8 mouse cellular contexts compared by ENCODE assay signal in the genomic region with DNA sequence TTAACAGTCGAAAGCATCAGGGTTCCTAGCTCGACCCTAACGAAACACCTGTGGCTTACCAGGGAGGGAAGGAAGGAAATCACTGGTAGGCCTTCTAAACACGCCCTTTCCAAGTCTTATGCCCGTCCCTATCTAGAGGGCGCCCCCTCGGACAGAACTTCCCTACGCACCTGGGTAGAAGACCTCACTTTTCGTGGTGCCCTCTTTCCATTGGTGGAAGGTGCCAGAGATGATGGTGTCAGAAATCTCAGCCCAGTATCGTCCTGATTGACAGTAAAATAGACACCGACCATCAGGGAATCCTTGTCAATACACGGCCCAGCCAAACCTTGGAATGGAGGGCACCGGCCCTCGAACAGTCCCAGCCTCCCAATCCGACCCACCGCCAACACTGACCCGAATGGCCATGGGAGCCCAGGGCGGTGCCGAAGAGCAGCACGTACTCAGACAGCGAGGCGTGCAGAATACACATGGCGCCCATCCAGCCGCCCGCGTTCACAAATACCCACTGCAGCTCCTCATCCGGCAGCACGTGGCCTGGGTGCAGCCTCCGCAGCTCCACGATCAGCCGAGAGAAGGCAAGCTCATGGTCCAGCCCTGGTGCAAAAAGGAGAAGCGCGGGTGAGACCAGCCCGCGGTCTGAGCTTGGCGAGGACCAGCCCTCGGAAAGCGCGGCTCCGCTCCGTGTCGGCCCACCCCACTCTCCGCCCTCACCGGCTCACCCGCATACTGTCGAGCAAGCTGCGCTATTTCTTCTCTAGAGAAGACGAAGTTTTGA. TPM values are rescaled to one million over a fixed set of nuclear protein-coding genes. Genes with fewer than 3 reads are reported as not detected.
DNase-seq lines count a peak whose midpoint lies in the region; ATAC-seq and TF ChIP-seq lines count a peak whose summit lies in the region.

No protein-coding gene starts in this region.

- H3K4me2 ChIP-seq in embryonic facial prominence, embryonic 12.5 days (replicated peaks): peak overlapping the region; percentile 93
- H3K4me2 ChIP-seq in midbrain, embryonic 12.5 days (replicated peaks): peak overlapping the region; percentile 96

- TF ChIP-seq EP300 in MEL (IDR thresholded peaks at IDR 0.05; ENCODE audit: low read depth in 1 of 2, low read length in 2 of 2): no peak

- no peak for TF ChIP-seq RAD21 in MEL (IDR thresholded peaks at IDR 0.05; ENCODE audit: low read depth, low read length)

- 1% methylated on average over 48 of the region's 48 CpGs for WGBS in embryonic facial prominence, embryonic 12.5 days
- WGBS in limb, embryonic 10.5 days: 1% methylated on average over 48 of the region's 48 CpGs
- 1% methylated on average over 48 of the region's 48 CpGs for WGBS in midbrain, embryonic 12.5 days

- H3K9ac ChIP-seq in MEL (ENCODE audit: control insufficient read depth, low read depth, low read length, poor library complexity, severe bottlenecking): peak overlapping the region; percentile 75
- peak overlapping the region; percentile 73 for H3K9ac ChIP-seq in embryonic facial prominence, embryonic 12.5 days
- peak overlapping the region; percentile 81 for H3K9ac ChIP-seq in midbrain, embryonic 12.5 days (replicated peaks)

- DNase-seq in cerebellum, adult 18-20 months: no peak
- peak; percentile 65 for DNase-seq in MEL (ENCODE audit: low read depth, low spot score)
- no peak for DNase-seq in limb, embryonic 10.5 days (ENCODE audit: low spot score)

- no peaks in the 10 kb centered on the region for H3K27me3 ChIP-seq in MEL (ENCODE audit: control insufficient read depth in 1 of 2, insufficient read depth in 2 of 2, low read length in 2 of 2)
- H3K27me3 ChIP-seq in embryonic facial prominence, embryonic 12.5 days: no peaks in the 10 kb centered on the region
- H3K27me3 ChIP-seq in limb, embryonic 10.5 days (ENCODE audit: low read depth, poor library complexity, severe bottlenecking): no peaks in the 10 kb centered on the region
- no peaks in the 10 kb centered on the region for H3K27me3 ChIP-seq in midbrain, embryonic 12.5 days
- no peaks in the 10 kb centered on the region for H3K27me3 ChIP-seq in testis, adult 2 months (ENCODE audit: control insufficient read depth, insufficient read depth, low read length)

- no peak; a peak in 1 of 4 replicates for TF ChIP-seq POLR2A in MEL (IDR thresholded peaks at IDR 0.05; ENCODE audit: control insufficient read depth in 1 of 2, insufficient read depth in 1 of 2, low read depth in 1 of 2, low read length in 2 of 2, poor library complexity in 1 of 2)
- TF ChIP-seq POLR2A in testis, adult 2 months (IDR thresholded peaks at IDR 0.05; ENCODE audit: control insufficient read depth, low read depth, low read length): no peak

- peak overlapping the region; percentile 51 for H3K27ac ChIP-seq in MEL (ENCODE audit: control insufficient read depth, low read depth, low read length)
- H3K27ac ChIP-seq in embryonic facial prominence, embryonic 12.5 days: peak overlapping the region; percentile 78
- H3K27ac ChIP-seq in limb, embryonic 10.5 days: peak overlapping the region; percentile 88
- H3K27ac ChIP-seq in midbrain, embryonic 12.5 days (replicated peaks): peak overlapping the region; percentile 69
- H3K27ac ChIP-seq in testis, adult 2 months (ENCODE audit: control insufficient read depth, insufficient read depth, low read depth, low read length): peak overlapping the region; percentile 88

- no peaks in the 10 kb centered on the region for H3K9me3 ChIP-seq in MEL (replicated peaks; ENCODE audit: insufficient read depth, low read length)
- H3K9me3 ChIP-seq in embryonic facial prominence, embryonic 12.5 days: no peaks in the 10 kb centered on the region
- no peaks in the 10 kb centered on the region; the same call in 1 of the 2 replicates for H3K9me3 ChIP-seq in limb, embryonic 10.5 days (replicated peaks)
- H3K9me3 ChIP-seq in midbrain, embryonic 12.5 days: 0 out of 2 replicates have a peak, but pooled peaks cover 3% of the 10 kb centered on the region

- peak; percentile 64 for ATAC-seq in cerebellum, adult (ENCODE audit: insufficient number of reproducible peaks, low FRiP score, low TSS enrichment)
- ATAC-seq in embryonic facial prominence, embryonic 12.5 days (ENCODE audit: insufficient number of reproducible peaks, insufficient read depth, low FRiP score, low TSS enrichment): peak; percentile 76
- ATAC-seq in hematopoietic stem cell, adult 5-6 weeks (replicated peaks in 1 of 2; ENCODE audit: insufficient read depth in 1 of 2, low FRiP score in 2 of 2, low TSS enrichment in 1 of 2, low read depth in 1 of 2, poor library complexity in 2 of 2, severe bottlenecking in 2 of 2): peak; percentile 73
- ATAC-seq in midbrain, embryonic 12.5 days (ENCODE audit: low FRiP score, low read depth): peak; percentile 86

- peaks cover 0 to 27% of the 10 kb centered on the region in 2 experiments; a peak in 2 of 4 replicates for H3K36me3 ChIP-seq in MEL (ENCODE audit: control insufficient read depth in 1 of 2, insufficient read depth in 2 of 2, low read length in 2 of 2)
- H3K36me3 ChIP-seq in embryonic facial prominence, embryonic 12.5 days: peaks cover 14% of the 10 kb centered on the region
- peaks cover 16% of the 10 kb centered on the region for H3K36me3 ChIP-seq in limb, embryonic 10.5 days
- H3K36me3 ChIP-seq in midbrain, embryonic 12.5 days: peaks cover 15% of the 10 kb centered on the region
- H3K36me3 ChIP-seq in testis, adult 2 months (ENCODE audit: control insufficient read depth, insufficient read depth, low read length): no peaks in the 10 kb centered on the region

- peaks cover 15% of the 10 kb centered on the region for H3K79me2 ChIP-seq in MEL (ENCODE audit: control insufficient read depth, insufficient read depth, low read length, poor library complexity)

- peak overlapping the region; percentile 67 to 68 for H3K4me3 ChIP-seq in MEL (ENCODE audit: control insufficient read depth in 1 of 2, insufficient read depth in 1 of 2, low read depth in 2 of 2, low read length in 2 of 2)
- H3K4me3 ChIP-seq in embryonic facial prominence, embryonic 12.5 days: peak overlapping the region; percentile 72
- peak overlapping the region; percentile 75 for H3K4me3 ChIP-seq in limb, embryonic 10.5 days
- H3K4me3 ChIP-seq in midbrain, embryonic 12.5 days: peak overlapping the region; percentile 76
- peak overlapping the region; percentile 94 for H3K4me3 ChIP-seq in testis, adult 2 months (ENCODE audit: control insufficient read depth, low read depth, low read length)

- TF ChIP-seq CTCF in MEL (IDR thresholded peaks at IDR 0.05 in 2 of 3, conservative IDR thresholded peaks at IDR 0.05 in 1 of 3; ENCODE audit: control insufficient read depth in 1 of 3, insufficient read depth in 1 of 3, low read depth in 2 of 3, low read length in 3 of 3, poor library complexity in 1 of 3, severe bottlenecking in 1 of 3): peak in 2 of 3 experiments; percentile 19 to 29; a peak in 3 of 6 replicates
- TF ChIP-seq CTCF in testis, adult 2 months (IDR thresholded peaks at IDR 0.05; ENCODE audit: control insufficient read depth, insufficient read depth, insufficient replicate concordance, low read depth, low read length): no peak

- peaks cover 2 to 29% of the 10 kb centered on the region in 2 experiments for H3K4me1 ChIP-seq in MEL (ENCODE audit: control insufficient read depth in 1 of 2, insufficient read depth in 2 of 2, low read length in 2 of 2)
- peaks cover 14% of the 10 kb centered on the region for H3K4me1 ChIP-seq in embryonic facial prominence, embryonic 12.5 days
- H3K4me1 ChIP-seq in limb, embryonic 10.5 days: peaks cover 39% of the 10 kb centered on the region
- H3K4me1 ChIP-seq in midbrain, embryonic 12.5 days: peaks cover 16% of the 10 kb centered on the region
- H3K4me1 ChIP-seq in testis, adult 2 months (ENCODE audit: control insufficient read depth, insufficient read depth, low read length): peaks cover 12% of the 10 kb centered on the region

RNA-seq across cellular contexts. Expression of a gene that starts 9.6 kb away (rescaled TPM):
- not detected in 2 replicates for total RNA-seq in MEL (2012; rRNA removed)
- polyA plus RNA-seq in MEL (2012; ENCODE audit: insufficient read depth in 1 of 2, insufficient read length in 2 of 2, low read depth in 1 of 2, low replicate concordance in 2 of 2, missing spikeins in 1 of 2): under 1 TPM in 1 of 2 experiments, not detected in 1; 0.13 TPM
- polyA plus RNA-seq in embryonic facial prominence, embryonic 12.5 days (2016; fragmentation: Nextera tagmentation; extraction: Ambion mirVana): 0.18 TPM in 1 of 2 replicates, not detected in the other
- total RNA-seq in hematopoietic stem cell, adult 5-6 weeks (2017): not detected in 2 replicates
- polyA plus RNA-seq in limb, embryonic 10.5 days (2016; fragmentation: Nextera tagmentation; extraction: Ambion mirVana): not detected in 2 replicates
- polyA plus RNA-seq in midbrain, embryonic 12.5 days (2016; fragmentation: Nextera tagmentation; extraction: Ambion mirVana): 0.26 and 0.54 TPM in 2 replicates
- polyA plus RNA-seq in testis, adult 2 months (2012; rRNA removed): 0.12 and 0.17 TPM in 2 replicates

RNA-seq across cellular contexts. Expression of a gene that starts 14.5 kb away (rescaled TPM):
- total RNA-seq in MEL (2012; rRNA removed): 22.7 and 26.5 TPM in 2 replicates
- 10 to 100 TPM in 1 of 2 experiments, not detected in 1; 31.9 TPM for polyA plus RNA-seq in MEL (2012; ENCODE audit: insufficient read depth in 1 of 2, insufficient read length in 2 of 2, low read depth in 1 of 2, low replicate concordance in 2 of 2, missing spikeins in 1 of 2)
- 40.4 and 41.5 TPM in 2 replicates for polyA plus RNA-seq in embryonic facial prominence, embryonic 12.5 days (2016; fragmentation: Nextera tagmentation; extraction: Ambion mirVana)
- 45.2 and 55.0 TPM in 2 replicates for total RNA-seq in hematopoietic stem cell, adult 5-6 weeks (2017)
- polyA plus RNA-seq in limb, embryonic 10.5 days (2016; fragmentation: Nextera tagmentation; extraction: Ambion mirVana): 33.7 and 37.6 TPM in 2 replicates
- 22.0 and 25.5 TPM in 2 replicates for polyA plus RNA-seq in midbrain, embryonic 12.5 days (2016; fragmentation: Nextera tagmentation; extraction: Ambion mirVana)
- 11.1 and 13.6 TPM in 2 replicates for polyA plus RNA-seq in testis, adult 2 months (2012; rRNA removed)

RNA-seq across cellular contexts. Expression of a gene that starts 15.4 kb away (rescaled TPM):
- total RNA-seq in MEL (2012; rRNA removed): 59.4 and 80.1 TPM in 2 replicates
- 100 to 1,000 TPM; 112 to 190 TPM for polyA plus RNA-seq in MEL (2012; ENCODE audit: insufficient read depth in 1 of 2, insufficient read length in 2 of 2, low read depth in 1 of 2, low replicate concordance in 2 of 2, missing spikeins in 1 of 2)
- 74.1 and 76.6 TPM in 2 replicates for polyA plus RNA-seq in embryonic facial prominence, embryonic 12.5 days (2016; fragmentation: Nextera tagmentation; extraction: Ambion mirVana)
- 47.3 and 60.0 TPM in 2 replicates for total RNA-seq in hematopoietic stem cell, adult 5-6 weeks (2017)
- 83.7 and 91.1 TPM in 2 replicates for polyA plus RNA-seq in limb, embryonic 10.5 days (2016; fragmentation: Nextera tagmentation; extraction: Ambion mirVana)
- polyA plus RNA-seq in midbrain, embryonic 12.5 days (2016; fragmentation: Nextera tagmentation; extraction: Ambion mirVana): 50.4 and 55.3 TPM in 2 replicates
- 21.0 and 22.3 TPM in 2 replicates for polyA plus RNA-seq in testis, adult 2 months (2012; rRNA removed)

RNA-seq across cellular contexts. Expression of a gene that starts 17.6 kb away (rescaled TPM):
- total RNA-seq in MEL (2012; rRNA removed): 51.8 and 57.7 TPM in 2 replicates
- 10 to 100 TPM in 1 of 2 experiments, not detected in 1; 64.6 TPM for polyA plus RNA-seq in MEL (2012; ENCODE audit: insufficient read depth in 1 of 2, insufficient read length in 2 of 2, low read depth in 1 of 2, low replicate concordance in 2 of 2, missing spikeins in 1 of 2)
- polyA plus RNA-seq in embryonic facial prominence, embryonic 12.5 days (2016; fragmentation: Nextera tagmentation; extraction: Ambion mirVana): 117 and 122 TPM in 2 replicates
- total RNA-seq in hematopoietic stem cell, adult 5-6 weeks (2017): 32.8 and 62.5 TPM in 2 replicates
- polyA plus RNA-seq in limb, embryonic 10.5 days (2016; fragmentation: Nextera tagmentation; extraction: Ambion mirVana): 118 and 123 TPM in 2 replicates
- 184 and 185 TPM in 2 replicates for polyA plus RNA-seq in midbrain, embryonic 12.5 days (2016; fragmentation: Nextera tagmentation; extraction: Ambion mirVana)
- polyA plus RNA-seq in testis, adult 2 months (2012; rRNA removed): 84.2 and 90.3 TPM in 2 replicates

RNA-seq across cellular contexts. Expression of a gene that starts 27.2 kb away (rescaled TPM):
- total RNA-seq in MEL (2012; rRNA removed): 50.4 and 63.5 TPM in 2 replicates
- 10 to 100 TPM in 1 of 2 experiments, not detected in 1; 52.0 TPM for polyA plus RNA-seq in MEL (2012; ENCODE audit: insufficient read depth in 1 of 2, insufficient read length in 2 of 2, low read depth in 1 of 2, low replicate concordance in 2 of 2, missing spikeins in 1 of 2)
- polyA plus RNA-seq in embryonic facial prominence, embryonic 12.5 days (2016; fragmentation: Nextera tagmentation; extraction: Ambion mirVana): 84.9 and 87.8 TPM in 2 replicates
- 20.6 and 22.8 TPM in 2 replicates for total RNA-seq in hematopoietic stem cell, adult 5-6 weeks (2017)
- 93.6 and 101 TPM in 2 replicates for polyA plus RNA-seq in limb, embryonic 10.5 days (2016; fragmentation: Nextera tagmentation; extraction: Ambion mirVana)
- 68.7 and 69.3 TPM in 2 replicates for polyA plus RNA-seq in midbrain, embryonic 12.5 days (2016; fragmentation: Nextera tagmentation; extraction: Ambion mirVana)
- polyA plus RNA-seq in testis, adult 2 months (2012; rRNA removed): 21.8 and 27.5 TPM in 2 replicates
